Mouse (Mus musculus) MN1 (cell line): ENCODE measurements around the gene H2afx.

Experiments
- DNase-seq: peaks from one replicate; pipeline ENCODE4 v3.0.0-alpha.2; 2016; ENCODE audit warnings: low spot score

Gene H2afx

GRCm38 (mm10) chr9:44334396-44335330, at the start of gene H2afx:
Gene H2afx (plus strand): TSS chr9:44334694.
- DNase-seq: peak; percentile 99

- no peak for DNase-seq
These were observed 48.1 kb upstream of the H2afx start for GRCm38 (mm10) chr9:44286256-44286850.

DNA sequence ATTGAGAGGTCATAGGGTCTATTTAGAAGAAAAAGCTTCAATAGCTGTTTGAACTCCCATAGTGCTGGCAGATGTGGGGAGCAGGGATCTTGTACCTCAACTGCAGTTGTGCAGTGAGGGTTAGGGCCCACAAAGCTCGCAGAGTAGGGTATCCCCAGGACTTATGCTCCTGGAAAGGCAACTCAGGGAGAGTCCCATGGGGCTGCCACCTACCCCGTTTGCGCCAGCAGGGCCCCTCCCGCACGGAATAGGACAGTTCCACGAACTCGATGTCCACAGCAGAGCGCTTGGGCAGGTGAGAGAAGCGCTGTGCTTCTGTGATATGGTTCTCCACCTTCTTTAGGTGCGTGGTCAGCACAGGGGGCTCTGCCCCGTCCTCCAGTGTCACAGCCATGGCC, 47.5 kb upstream of the H2afx start:
- DNase-seq: no peak

DNA sequence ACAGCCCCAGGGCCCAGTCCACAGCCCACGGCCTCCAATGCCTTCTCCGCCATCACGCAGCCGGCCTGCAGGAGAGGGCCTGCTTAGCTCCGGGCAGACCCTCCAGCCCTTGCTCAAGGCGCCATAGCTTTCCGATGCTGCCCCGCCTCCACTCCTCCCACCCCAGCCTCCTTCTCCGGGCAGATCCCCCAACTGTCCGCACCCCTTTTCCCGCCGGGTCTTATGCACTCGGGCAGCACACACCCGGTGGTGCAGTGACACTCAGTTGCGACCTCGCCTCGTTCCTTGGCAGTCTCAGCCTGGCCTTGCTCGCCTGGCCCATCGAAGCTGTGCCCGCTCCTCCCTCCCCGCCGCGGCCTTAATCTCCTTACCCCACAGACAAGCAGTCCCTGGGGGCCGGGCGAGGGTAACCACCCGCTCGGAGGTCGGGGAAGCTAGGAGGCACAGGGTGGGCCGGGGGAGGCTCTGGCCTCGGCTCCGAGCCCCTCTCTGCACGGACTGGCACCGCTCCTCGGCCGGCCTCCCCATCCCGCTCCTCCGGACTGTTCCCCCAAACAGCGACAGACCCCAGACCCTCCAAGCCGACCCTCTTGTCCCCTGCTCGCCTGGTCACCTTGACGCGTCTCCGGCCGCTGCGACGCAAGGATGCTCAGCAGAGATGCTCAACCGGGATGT, 47.0 kb upstream of the H2afx start:
- DNase-seq: peak; percentile 77

GRCm38 (mm10) chr9:44288076-44288958, 46.2 kb upstream of the H2afx start, which contains the start of gene Abcg4:
Gene Abcg4 (minus strand): TSS chr9:44288615.
- peak; percentile 56 for DNase-seq

DNA sequence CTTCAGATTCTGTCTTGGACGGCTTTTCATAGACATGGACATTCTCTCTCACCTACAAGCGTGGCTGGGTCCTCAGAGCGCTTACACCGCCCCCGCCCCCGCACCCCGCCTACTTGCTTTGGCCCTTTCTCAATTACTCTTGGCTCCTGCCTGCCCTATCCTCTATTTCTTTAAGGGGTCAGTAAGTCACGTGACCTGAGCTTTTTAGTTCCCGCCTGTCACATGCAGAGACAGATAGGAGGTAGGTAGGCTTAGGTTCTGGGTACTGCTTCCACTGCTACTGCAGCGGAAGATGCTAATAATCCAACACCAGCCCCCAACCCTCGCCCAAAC, 45.6 kb upstream of the H2afx start:
- DNase-seq: no peak

- DNase-seq: peak; percentile 38
These were observed 42.0 kb upstream of the H2afx start for GRCm38 (mm10) chr9:44292490-44292889.

GRCm38 (mm10) chr9:44300001-44300400, 34.5 kb upstream of the H2afx start:
- peak; percentile 34 for DNase-seq

GRCm38 (mm10) chr9:44305466-44306079, 28.9 kb upstream of the H2afx start, which contains the start of gene Hinfp:
Gene Hinfp (minus strand): TSS chr9:44305671.
- peak; percentile 100 for DNase-seq

- no peak for DNase-seq
These were observed 28.0 kb upstream of the H2afx start for GRCm38 (mm10) chr9:44306532-44306931.

- DNase-seq: no peak
These were observed 27.2 kb upstream of the H2afx start for GRCm38 (mm10) chr9:44307248-44307647.

GRCm38 (mm10) chr9:44309756-44310155, 24.7 kb upstream of the H2afx start:
- no peak for DNase-seq

GRCm38 (mm10) chr9:44310750-44311135, 23.8 kb upstream of the H2afx start:
- DNase-seq: no peak

DNA sequence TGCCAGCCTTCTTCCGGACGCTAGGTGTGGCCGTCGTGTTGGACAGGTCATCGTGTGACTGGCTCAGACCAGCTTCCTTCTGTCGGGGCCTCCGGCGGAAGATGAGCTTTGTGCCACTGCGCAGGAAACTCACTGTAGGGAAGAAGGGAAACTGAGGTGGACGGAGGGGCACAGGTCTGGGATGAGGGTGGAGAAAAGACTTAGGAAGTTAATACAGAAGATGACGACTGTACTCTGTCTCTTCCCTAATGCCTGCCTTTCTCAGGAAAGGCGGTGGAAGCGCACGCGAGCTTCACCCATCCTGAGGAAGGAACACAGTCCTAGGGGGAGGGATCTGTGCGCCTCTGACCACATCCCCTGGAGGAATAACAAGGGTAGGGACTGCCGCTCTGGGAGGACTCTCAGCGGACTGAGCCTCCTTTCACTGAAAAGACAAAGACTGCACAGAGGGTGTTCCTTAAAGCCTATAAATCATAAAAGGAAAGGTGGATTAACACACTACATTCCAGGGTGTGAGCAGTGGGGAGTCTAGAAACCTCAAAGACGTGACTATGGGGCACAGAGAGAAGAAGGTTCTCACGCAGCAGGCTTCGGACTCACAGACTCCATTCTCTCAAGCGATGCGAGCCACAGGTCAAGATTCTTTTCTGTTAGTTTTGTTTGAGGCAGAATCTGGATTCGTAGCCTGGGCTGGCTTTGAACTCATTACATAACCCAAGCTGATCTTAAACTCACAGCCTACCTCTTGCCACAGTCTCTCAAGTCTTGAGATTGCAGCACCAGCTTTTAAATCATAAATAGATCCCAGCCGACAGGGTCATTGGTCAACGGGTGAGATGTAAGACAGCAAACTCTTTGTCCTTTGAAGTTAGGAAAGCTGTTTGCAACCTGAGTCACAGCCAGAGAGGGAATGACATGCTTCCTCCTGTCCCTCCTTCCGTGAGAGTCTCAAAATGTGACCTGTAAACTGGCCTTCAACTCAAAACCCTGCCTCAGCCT, 23.1 kb upstream of the H2afx start:
- DNase-seq: no peak

DNA sequence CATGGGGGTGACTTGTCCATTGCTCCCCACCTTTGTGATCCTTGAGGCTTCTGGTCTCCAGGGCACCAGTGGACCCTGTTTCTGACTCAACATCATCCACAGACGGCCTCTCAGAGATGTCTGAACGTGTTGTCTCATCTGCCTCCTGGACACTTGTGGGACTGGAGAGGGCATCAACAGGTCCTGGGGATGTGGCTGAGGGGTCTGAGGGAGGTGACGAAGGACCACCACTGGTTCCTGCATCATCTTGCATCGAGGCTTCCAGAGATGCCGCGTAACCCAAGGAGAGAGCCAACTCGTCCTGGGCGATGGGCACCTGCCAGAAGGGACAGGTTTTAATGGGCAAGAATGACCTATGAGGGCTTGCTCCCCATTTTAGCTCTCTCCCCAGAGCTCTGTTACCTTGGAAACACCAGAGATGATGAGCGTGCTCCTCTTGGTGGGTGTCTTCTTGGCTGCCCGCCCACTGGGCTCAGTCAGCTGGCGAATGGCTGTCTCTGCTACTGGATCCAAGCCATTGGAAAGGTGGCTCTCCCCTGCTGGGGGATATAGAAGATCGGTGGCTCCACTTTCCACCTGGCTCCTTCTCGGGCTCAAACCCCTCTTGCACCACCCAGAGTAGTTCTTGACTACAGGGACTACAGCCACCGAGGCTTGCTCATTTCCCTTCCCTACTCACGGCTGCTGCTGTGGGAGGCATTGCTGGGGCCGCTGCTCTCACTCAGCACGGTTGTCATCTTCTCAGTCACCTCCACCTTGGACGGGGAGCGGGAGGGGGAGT, 20.8 kb upstream of the H2afx start:
- DNase-seq: no peak

GRCm38 (mm10) chr9:44314257-44314547, 20.3 kb upstream of the H2afx start:
- DNase-seq: no peak

- no peak for DNase-seq
These were observed 19.6 kb upstream of the H2afx start for GRCm38 (mm10) chr9:44314910-44315309.

DNA sequence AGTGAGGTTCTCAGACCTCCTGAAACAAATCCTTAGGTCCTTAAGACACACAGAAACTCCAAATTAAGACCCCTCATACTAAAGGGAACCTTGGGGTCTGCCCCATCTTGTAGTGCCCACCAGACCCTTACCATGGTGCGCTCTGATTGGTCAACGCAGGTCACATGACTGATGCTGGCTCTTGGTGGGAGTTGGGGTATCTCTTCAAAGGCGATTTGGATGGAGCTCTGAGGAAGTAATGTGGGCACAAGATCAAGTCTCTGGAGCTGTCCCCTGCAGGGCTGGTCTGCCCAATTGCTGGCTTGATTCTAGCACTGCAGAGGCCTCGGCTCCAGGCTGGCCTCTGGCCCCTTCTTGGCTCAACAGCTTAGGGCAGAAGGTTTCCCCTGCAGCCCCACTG, 17.0 kb upstream of the H2afx start:
- DNase-seq: no peak

GRCm38 (mm10) chr9:44318076-44318825, 16.2 kb upstream of the H2afx start:
- no peak for DNase-seq
